Mouse (Mus musculus): ENCODE data around the gene Tent2. TPM values are rescaled to one million over a fixed set of nuclear protein-coding genes. Genes with fewer than 3 reads are reported as not detected.
"Not testable (repeated sequence)": the region's sequence is repeated elsewhere in the genome, so short reads cannot be mapped to it uniquely, and the experiment has no call there.

Gene Tent2
- polyA plus RNA-seq, 1 experiment, result 6.3 TPM

- H3K4me3 ChIP-seq, result no peak overlapping the region
- H3ac ChIP-seq (ENCODE audit: control insufficient read depth, insufficient read length), result no peak overlapping the region
- H3K79me2 ChIP-seq (ENCODE audit: control insufficient read depth, insufficient read depth), result no peaks in the 10 kb centered on the region
- no peak for TF ChIP-seq TCF12 (IDR thresholded peaks at IDR 0.05; ENCODE audit: insufficient read depth, poor library complexity, severe bottlenecking)
- no peak for TF ChIP-seq MYOG (IDR thresholded peaks at IDR 0.05; ENCODE audit: control insufficient read depth in 1 of 3, insufficient read depth in 1 of 3, insufficient read length in 2 of 3, low read depth in 2 of 3)
- TF ChIP-seq MAX (IDR thresholded peaks at IDR 0.05; ENCODE audit: low read depth), result no peak
- TF ChIP-seq E2F4 (IDR thresholded peaks at IDR 0.05; ENCODE audit: insufficient read depth), result no peak
- TF ChIP-seq POLR2A (IDR thresholded peaks at IDR 0.05; ENCODE audit: insufficient read length, low read depth), result no peak
- no peak for TF ChIP-seq POLR2AphosphoS2 (IDR thresholded peaks at IDR 0.05; ENCODE audit: insufficient read length, low read depth)
- no peak for TF ChIP-seq SRF (IDR thresholded peaks at IDR 0.05; ENCODE audit: control insufficient read depth, insufficient read length, low read depth)
- TF ChIP-seq TCF3 (IDR thresholded peaks at IDR 0.05; ENCODE audit: insufficient read length, low read depth), result no peak
- TF ChIP-seq REST (IDR thresholded peaks at IDR 0.05; ENCODE audit: insufficient read depth, insufficient read length), result no peak
- no peak for TF ChIP-seq MYOD1 (IDR thresholded peaks at IDR 0.05; ENCODE audit: control insufficient read depth in 1 of 3, insufficient read length in 2 of 3, low read depth in 2 of 3)
- no peak overlapping the region for H3K4me2 ChIP-seq (ENCODE audit: low read depth)
- H3K27me3 ChIP-seq (ENCODE audit: control insufficient read depth, insufficient read depth, insufficient read length), result no peaks in the 10 kb centered on the region
- H3K36me3 ChIP-seq (ENCODE audit: control insufficient read depth, insufficient read depth), result no peaks in the 10 kb centered on the region
Observed at GRCm38 (mm10) chr13:93211741-93212140, 19.6 kb upstream of the Tent2 start.

GRCm38 (mm10) chr13:93192646-93193026, 451 bp upstream of the Tent2 start:
- Histone ChIP-seq H3K79me2 (ENCODE audit: control insufficient read depth, insufficient read depth) (peaks cover 42% of the 10 kb centered on the region), H3K27me3 (ENCODE audit: control insufficient read depth, insufficient read depth, insufficient read length) (no peaks in the 10 kb centered on the region), H3K36me3 (ENCODE audit: control insufficient read depth, insufficient read depth) (no peaks in the 10 kb centered on the region), H3K4me3 (peak overlapping the region; percentile 70), H3K4me2 (ENCODE audit: low read depth) (peak overlapping the region; percentile 82), H3ac (ENCODE audit: control insufficient read depth, insufficient read length) (peak overlapping the region; percentile 45)
- TF ChIP-seq POLR2AphosphoS2 (IDR thresholded peaks at IDR 0.05; ENCODE audit: insufficient read length, low read depth) (no peak), TCF12 (IDR thresholded peaks at IDR 0.05; ENCODE audit: insufficient read depth, poor library complexity, severe bottlenecking) (no peak), MYOG (IDR thresholded peaks at IDR 0.05; ENCODE audit: control insufficient read depth in 1 of 3, insufficient read depth in 1 of 3, insufficient read length in 2 of 3, low read depth in 2 of 3) (no peak), SRF (IDR thresholded peaks at IDR 0.05; ENCODE audit: control insufficient read depth, insufficient read length, low read depth) (no peak), POLR2A (IDR thresholded peaks at IDR 0.05; ENCODE audit: insufficient read length, low read depth) (no peak), REST (IDR thresholded peaks at IDR 0.05; ENCODE audit: insufficient read depth, insufficient read length) (no peak), CEBPB (IDR thresholded peaks at IDR 0.05; ENCODE audit: insufficient read depth, poor library complexity, severe bottlenecking) (no peak)

- Histone ChIP-seq H3K27me3 (ENCODE audit: control insufficient read depth, insufficient read depth, insufficient read length) (no peaks in the 10 kb centered on the region), H3K79me2 (ENCODE audit: control insufficient read depth, insufficient read depth) (peaks cover 73% of the 10 kb centered on the region), H3K36me3 (ENCODE audit: control insufficient read depth, insufficient read depth) (peaks cover 8% of the 10 kb centered on the region), H3K4me3 (no peak overlapping the region), H3ac (ENCODE audit: control insufficient read depth, insufficient read length) (no peak overlapping the region), H3K4me2 (ENCODE audit: low read depth) (no peak overlapping the region)
- TF ChIP-seq CEBPB (IDR thresholded peaks at IDR 0.05; ENCODE audit: insufficient read depth, poor library complexity, severe bottlenecking) (no peak), E2F4 (IDR thresholded peaks at IDR 0.05; ENCODE audit: insufficient read depth) (no peak), POLR2A (IDR thresholded peaks at IDR 0.05; ENCODE audit: insufficient read length, low read depth) (no peak), TCF12 (IDR thresholded peaks at IDR 0.05; ENCODE audit: insufficient read depth, poor library complexity, severe bottlenecking) (no peak), POLR2AphosphoS2 (IDR thresholded peaks at IDR 0.05; ENCODE audit: insufficient read length, low read depth) (no peak), REST (IDR thresholded peaks at IDR 0.05; ENCODE audit: insufficient read depth, insufficient read length) (no peak), TCF3 (IDR thresholded peaks at IDR 0.05; ENCODE audit: insufficient read length, low read depth) (no peak), MYOD1 (IDR thresholded peaks at IDR 0.05; ENCODE audit: control insufficient read depth in 1 of 3, insufficient read length in 2 of 3, low read depth in 2 of 3) (no peak), SRF (IDR thresholded peaks at IDR 0.05; ENCODE audit: control insufficient read depth, insufficient read length, low read depth) (no peak), MAX (IDR thresholded peaks at IDR 0.05; ENCODE audit: low read depth) (no peak), MYOG (IDR thresholded peaks at IDR 0.05; ENCODE audit: control insufficient read depth in 1 of 3, insufficient read depth in 1 of 3, insufficient read length in 2 of 3, low read depth in 2 of 3) (no peak), USF1 (IDR thresholded peaks at IDR 0.05; ENCODE audit: low read depth) (no peak)
Observed at GRCm38 (mm10) chr13:93189416-93189815, 2.8 kb downstream of the Tent2 start.

- Histone ChIP-seq H3K4me2 (ENCODE audit: low read depth) (no peak overlapping the region), H3K4me3 (no peak overlapping the region), H3K27me3 (ENCODE audit: control insufficient read depth, insufficient read depth, insufficient read length) (no peaks in the 10 kb centered on the region), H3K79me2 (ENCODE audit: control insufficient read depth, insufficient read depth) (peaks cover 80% of the 10 kb centered on the region), H3K36me3 (ENCODE audit: control insufficient read depth, insufficient read depth) (peaks cover 11% of the 10 kb centered on the region), H3ac (ENCODE audit: control insufficient read depth, insufficient read length) (no peak overlapping the region)
- TF ChIP-seq REST (IDR thresholded peaks at IDR 0.05; ENCODE audit: insufficient read depth, insufficient read length) (no peak), E2F4 (IDR thresholded peaks at IDR 0.05; ENCODE audit: insufficient read depth) (no peak)
Observed at GRCm38 (mm10) chr13:93188738-93189137, 3.4 kb downstream of the Tent2 start.

GRCm38 (mm10) chr13:93187792-93188191, 4.4 kb downstream of the Tent2 start:
- Histone ChIP-seq H3K36me3 (ENCODE audit: control insufficient read depth, insufficient read depth) (peaks cover 17% of the 10 kb centered on the region), H3K79me2 (ENCODE audit: control insufficient read depth, insufficient read depth) (peaks cover 90% of the 10 kb centered on the region)
- H3K4me2 ChIP-seq (ENCODE audit: low read depth); H3K27me3 ChIP-seq (ENCODE audit: control insufficient read depth, insufficient read depth, insufficient read length); H3ac ChIP-seq (ENCODE audit: control insufficient read depth, insufficient read length); H3K4me3 ChIP-seq: not testable (repeated sequence)

All from myocyte (in vitro differentiated cells).